Mouse (Mus musculus) ES-Bruce4 (cell line): ENCODE data around the gene Cdc25b. TPM values are rescaled to one million over a fixed set of nuclear protein-coding genes. Genes with fewer than 3 reads are reported as not detected.

Source experiments
- H3K27ac ChIP-seq: 2 replicates; pipeline ENCODE4 v1.5.1; 2012; ENCODE audit warnings: low read length, inconsistent platforms; ENCODE audit not compliant: insufficient read depth
- H3K27me3 ChIP-seq: 2 replicates; pipeline ENCODE4 v1.6.1; 2012; ENCODE audit warnings: mild to moderate bottlenecking, low read length, inconsistent platforms; ENCODE audit not compliant: control insufficient read depth, poor library complexity, insufficient read depth, severe bottlenecking
- H3K36me3 ChIP-seq: 2 replicates; pipeline ENCODE4 v1.6.1; 2012; ENCODE audit warnings: inconsistent platforms, mild to moderate bottlenecking, low read length, moderate library complexity; ENCODE audit not compliant: control insufficient read depth, poor library complexity, insufficient read depth, severe bottlenecking
- H3K4me1 ChIP-seq: one replicate; pipeline ENCODE4 v1.8.1; 2011; ENCODE audit warnings: low read length; ENCODE audit not compliant: control insufficient read depth, insufficient read depth
- H3K4me3 ChIP-seq: 2 replicates; pipeline ENCODE4 v1.5.1; 2011; ENCODE audit warnings: low read depth, mild to moderate bottlenecking, low read length
- H3K9ac ChIP-seq: 2 replicates; pipeline ENCODE4 v1.6.1; 2012; ENCODE audit warnings: low read depth, mild to moderate bottlenecking, inconsistent platforms; ENCODE audit not compliant: poor library complexity, severe bottlenecking
- H3K9me3 ChIP-seq: replicated peaks from 2 replicates; pipeline ENCODE4 v1.6.1; 2012; ENCODE audit warnings: mild to moderate bottlenecking, low read length, inconsistent platforms; ENCODE audit not compliant: control insufficient read depth, poor library complexity, insufficient read depth, severe bottlenecking
- CTCF ChIP-seq: IDR thresholded peaks from one replicate; pipeline ENCODE4 v1.8.1; 2011; ENCODE audit warnings: low read depth, low read length
- EP300 ChIP-seq: IDR thresholded peaks from 2 replicates; pipeline ENCODE4 v1.6.1; 2011; ENCODE audit warnings: low read depth, low read length; ENCODE audit not compliant: insufficient read depth
- POLR2A ChIP-seq: IDR thresholded peaks from one replicate; pipeline ENCODE4 v1.8.1; 2011; ENCODE audit warnings: low read length; ENCODE audit not compliant: insufficient read depth
- polyA plus RNA-seq: library from polyadenylated mRNA; stranded (reverse); fragments of >200 nt; gene quantifications from 2 replicates; pipeline ENCODE4 v1.2.4, GENCODE M21; 2011; ENCODE audit warnings: low read depth; ENCODE audit not compliant: missing spikeins, insufficient read depth, insufficient read length

The Cdc25b gene
- polyA plus RNA-seq, 1 experiment: 28.8 TPM

- Histone ChIP-seq H3K27ac (0 out of 2 replicates have a peak overlapping the region, but pooled peaks have one; percentile 19), H3K4me3 (no peak overlapping the region), H3K9me3 (no peaks in the 10 kb centered on the region), H3K9ac (no peak overlapping the region), H3K36me3 (no peaks in the 10 kb centered on the region), H3K27me3 (no peaks in the 10 kb centered on the region), H3K4me1 (no peaks in the 10 kb centered on the region)
- TF ChIP-seq POLR2A: no peak
- no peak for TF ChIP-seq CTCF
Observed at GRCm38 (mm10) chr2:131166172-131166571, 20.6 kb upstream of the Cdc25b start.

- H3K9ac ChIP-seq: no peak overlapping the region
- H3K27me3 ChIP-seq: no peaks in the 10 kb centered on the region
- no peak overlapping the region for H3K27ac ChIP-seq
- H3K9me3 ChIP-seq: no peaks in the 10 kb centered on the region
- no peak overlapping the region for H3K4me3 ChIP-seq
- TF ChIP-seq CTCF (no peak), EP300 (no peak), POLR2A (no peak)
- H3K4me1 ChIP-seq: peaks cover 2% of the 10 kb centered on the region
- no peaks in the 10 kb centered on the region for H3K36me3 ChIP-seq
Observed at GRCm38 (mm10) chr2:131167984-131168383, 18.8 kb upstream of the Cdc25b start.

GRCm38 (mm10) chr2:131168914-131169313, 17.8 kb upstream of the Cdc25b start:
- Histone ChIP-seq H3K9me3 (no peaks in the 10 kb centered on the region), H3K36me3 (no peaks in the 10 kb centered on the region), H3K9ac (no peak overlapping the region), H3K27ac (peak overlapping the region; percentile 59; the same call in 1 of the 2 replicates), H3K4me1 (peaks cover 2% of the 10 kb centered on the region), H3K4me3 (no peak overlapping the region), H3K27me3 (no peaks in the 10 kb centered on the region)
- no peak for TF ChIP-seq CTCF
- no peak for TF ChIP-seq EP300
- no peak for TF ChIP-seq POLR2A

- no peaks in the 10 kb centered on the region for H3K27me3 ChIP-seq
- H3K36me3 ChIP-seq: no peaks in the 10 kb centered on the region
- peak overlapping the region; percentile 50 for H3K9ac ChIP-seq
- no peak overlapping the region for H3K27ac ChIP-seq
- peak overlapping the region; percentile 41 for H3K4me3 ChIP-seq
- H3K4me1 ChIP-seq: peaks cover 2% of the 10 kb centered on the region
- no peaks in the 10 kb centered on the region for H3K9me3 ChIP-seq
- TF ChIP-seq CTCF: no peak
Observed at GRCm38 (mm10) chr2:131170936-131171335, 15.8 kb upstream of the Cdc25b start.

GRCm38 (mm10) chr2:131171401-131172104, 15.2 kb upstream of the Cdc25b start:
- Histone ChIP-seq H3K4me1 (peaks cover 2% of the 10 kb centered on the region), H3K9me3 (no peaks in the 10 kb centered on the region), H3K4me3 (peak overlapping the region; percentile 41), H3K9ac (peak overlapping the region; percentile 50), H3K27me3 (no peaks in the 10 kb centered on the region), H3K36me3 (no peaks in the 10 kb centered on the region), H3K27ac (no peak overlapping the region)
- TF ChIP-seq POLR2A: no peak
- TF ChIP-seq CTCF: peak; percentile 16

- Histone ChIP-seq H3K27ac (no peak overlapping the region), H3K9ac (no peak overlapping the region), H3K4me1 (peaks cover 4% of the 10 kb centered on the region), H3K36me3 (no peaks in the 10 kb centered on the region), H3K4me3 (no peak overlapping the region), H3K9me3 (no peaks in the 10 kb centered on the region), H3K27me3 (no peaks in the 10 kb centered on the region)
- TF ChIP-seq CTCF (no peak), EP300 (no peak), POLR2A (no peak)
Observed at GRCm38 (mm10) chr2:131172322-131172721, 14.4 kb upstream of the Cdc25b start.
